Mouse (Mus musculus) gastrocnemius, adult 8-10 months (tissue): ENCODE measurements around the gene Bmp6. TPM values are rescaled to one million over a fixed set of nuclear protein-coding genes. Genes with fewer than 3 reads are reported as not detected.

Source experiments
- DNase-seq, 2 experiments: peaks; one replicate each; pipeline ENCODE4 v3.0.0; 2022; ENCODE audit warnings: low spot score in 2 of 2
- total RNA-seq, 4 experiments: library from RNA; stranded (reverse); gene quantifications; 2 replicates each; pipeline ENCODE4 v1.2.4; 2022

Gene Bmp6
- total RNA-seq, 4 experiments from 2014 or later, result 5.0 to 11.7 (median 9.3) TPM

DNA sequence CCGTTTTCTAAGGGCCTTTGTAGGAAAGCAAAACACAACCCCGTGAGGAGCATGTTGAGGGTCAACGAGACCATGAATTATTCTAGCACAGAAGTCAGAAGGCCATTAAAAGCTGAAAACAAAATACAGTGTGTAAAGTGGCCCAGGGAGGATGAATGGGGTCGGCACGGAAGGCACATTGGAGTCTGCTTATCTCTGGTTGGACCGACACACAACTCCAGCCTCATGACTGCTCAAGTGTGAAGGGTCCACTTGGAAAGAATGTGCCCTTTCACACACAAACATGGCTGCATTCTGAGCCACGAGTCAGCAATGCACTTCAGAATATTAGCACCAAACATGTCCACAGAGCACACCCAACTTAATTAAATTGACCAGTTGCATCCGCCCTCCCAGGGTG, 84.8 kb downstream of the Bmp6 start:
- DNase-seq, result no peak

DNA sequence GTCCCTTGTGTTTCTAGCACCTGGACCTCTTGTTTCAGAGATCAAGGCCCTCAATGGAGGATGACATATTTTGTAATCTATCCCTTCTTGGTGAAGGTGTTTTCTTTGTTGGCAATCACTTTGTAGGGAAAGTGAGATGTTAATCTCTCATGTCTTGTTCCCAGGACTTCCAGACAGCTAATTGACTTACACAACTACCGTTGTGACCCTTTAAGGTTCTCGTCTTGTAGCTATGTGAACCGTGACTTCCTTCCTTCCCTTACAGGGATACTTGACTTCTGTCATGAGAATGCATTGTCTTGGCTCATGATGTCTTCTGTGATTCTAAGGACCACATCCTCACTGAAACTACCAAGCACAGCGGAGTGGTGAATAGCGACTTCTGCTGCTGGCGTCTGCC, 85.2 kb downstream of the Bmp6 start:
- no peak for DNase-seq

DNA sequence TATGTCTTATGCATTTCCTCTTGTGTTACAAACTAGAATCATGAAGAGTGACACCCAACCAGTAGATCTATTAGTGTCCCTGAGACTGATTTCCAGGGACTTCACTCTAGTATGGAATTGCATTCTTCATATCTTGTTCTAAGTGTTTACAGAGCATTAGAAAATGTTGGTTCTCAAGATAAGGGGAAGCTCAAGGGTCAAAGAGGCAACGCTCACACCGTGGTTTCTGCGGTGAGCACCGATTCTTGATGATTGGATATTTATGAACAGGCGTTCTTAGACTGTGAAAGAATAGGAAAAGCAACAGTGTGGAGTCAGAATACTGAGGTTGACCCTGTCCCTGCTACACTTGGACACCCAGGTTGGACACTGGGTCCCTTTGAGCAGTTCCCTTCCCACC, 89.9 kb downstream of the Bmp6 start:
- DNase-seq, result no peak

DNA sequence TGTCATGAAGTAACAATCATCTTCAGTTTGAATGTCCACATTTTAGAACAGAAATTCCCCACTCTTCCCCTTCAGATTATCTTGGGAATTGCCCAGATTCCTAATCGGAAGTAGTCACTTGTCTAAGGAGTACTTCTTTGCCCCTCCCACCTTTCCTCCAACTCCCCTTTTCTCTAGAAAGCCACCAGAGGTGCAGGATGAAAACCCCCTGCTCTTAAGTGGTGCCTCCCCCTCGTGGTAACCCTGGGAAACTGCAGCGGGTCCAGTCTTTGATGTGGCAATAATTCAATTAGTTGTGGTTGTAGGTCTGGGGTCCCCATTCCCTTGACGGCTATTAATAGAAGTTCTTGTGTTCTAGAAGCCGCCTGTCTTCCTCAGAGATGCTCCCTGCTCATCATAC, 93.0 kb downstream of the Bmp6 start:
- DNase-seq, result no peak

DNA sequence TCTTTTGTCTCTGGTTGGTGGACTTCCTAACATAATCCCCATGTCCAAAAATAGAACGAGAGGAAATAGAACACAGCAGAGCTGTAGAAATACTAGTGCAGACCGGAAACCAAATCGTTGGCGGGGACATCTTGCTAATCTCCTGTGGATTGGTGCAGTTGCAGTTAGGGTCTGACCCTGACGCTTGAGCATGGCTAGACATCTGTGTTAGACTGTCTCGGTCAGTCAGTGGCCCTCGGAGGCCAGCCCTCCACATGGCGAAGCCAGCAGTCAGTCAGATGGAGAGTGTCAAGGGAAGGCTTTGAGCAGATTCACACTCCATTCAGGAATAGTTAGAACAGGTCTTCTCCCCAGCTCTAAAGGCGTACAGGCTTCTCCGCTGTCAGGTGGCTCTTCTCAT, 95.3 kb downstream of the Bmp6 start:
- DNase-seq, result no peak

DNA sequence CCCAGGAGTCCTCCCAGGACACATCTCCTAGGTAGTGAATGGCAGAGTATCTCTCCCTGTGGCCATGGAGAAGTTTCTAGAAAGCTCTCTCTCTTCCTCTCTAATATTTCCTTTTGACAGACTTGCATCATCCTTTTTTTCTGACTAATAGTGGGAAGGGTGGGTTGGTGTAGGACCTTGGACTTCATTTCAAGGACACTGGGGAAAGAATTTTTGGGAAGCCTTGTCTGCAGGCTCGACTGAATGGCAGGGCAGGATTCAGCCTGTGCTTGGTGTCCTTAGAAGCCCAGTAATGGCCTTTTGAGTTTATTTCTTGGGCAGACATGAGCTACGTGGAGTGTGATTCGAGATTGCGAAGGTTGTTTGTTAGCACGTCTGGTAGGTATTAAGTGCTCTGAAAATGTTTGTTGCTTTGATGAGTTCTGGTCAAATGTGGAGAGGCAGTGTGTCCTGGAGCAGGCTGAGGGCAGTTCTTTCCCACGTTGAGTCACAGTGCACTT, 103.7 kb downstream of the Bmp6 start:
- no peak for DNase-seq

DNA sequence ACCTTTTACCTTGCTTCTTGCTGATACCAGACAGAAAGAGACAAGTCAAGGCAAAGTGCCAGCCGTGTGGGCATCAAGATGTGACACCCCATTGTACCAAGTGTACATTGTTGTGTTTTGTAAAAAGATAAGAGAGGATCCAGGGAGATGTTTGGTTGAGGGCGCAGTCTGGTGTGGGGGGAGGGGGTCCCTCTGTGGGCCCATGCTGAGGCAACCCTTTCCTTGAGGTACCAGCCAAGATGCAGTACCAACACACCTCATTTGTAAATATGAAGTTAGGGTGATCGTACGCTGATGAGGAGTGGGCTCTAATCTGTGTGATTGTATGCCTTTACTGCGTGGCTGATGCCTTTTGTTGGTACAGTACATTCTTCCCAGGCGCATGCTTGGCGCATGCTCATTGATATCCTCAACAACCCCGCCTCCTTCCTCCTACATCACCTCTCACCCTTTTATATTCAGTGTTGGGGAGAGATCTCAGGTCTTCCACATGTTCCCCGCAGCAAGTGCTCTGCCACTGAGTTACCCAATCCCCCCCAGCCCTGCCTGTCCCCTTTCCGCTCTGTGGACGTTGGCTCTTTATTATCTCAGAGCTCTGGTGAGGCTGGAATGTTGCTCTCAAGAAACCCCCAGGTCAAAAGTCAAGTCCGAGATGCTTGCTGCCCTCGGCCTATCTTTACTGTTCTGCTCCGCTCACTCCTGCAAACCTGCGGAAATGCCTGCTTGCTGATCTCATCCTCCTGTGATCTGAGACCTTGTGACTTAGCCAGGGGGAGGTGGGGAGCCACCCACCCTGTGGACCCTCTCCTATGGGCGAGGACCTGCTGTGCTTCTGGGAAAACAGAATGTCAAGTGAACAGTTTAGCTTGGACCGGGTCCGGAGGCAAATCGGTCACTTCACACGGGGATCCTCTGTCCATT, 105.4 kb downstream of the Bmp6 start:
- no peak for DNase-seq

DNA sequence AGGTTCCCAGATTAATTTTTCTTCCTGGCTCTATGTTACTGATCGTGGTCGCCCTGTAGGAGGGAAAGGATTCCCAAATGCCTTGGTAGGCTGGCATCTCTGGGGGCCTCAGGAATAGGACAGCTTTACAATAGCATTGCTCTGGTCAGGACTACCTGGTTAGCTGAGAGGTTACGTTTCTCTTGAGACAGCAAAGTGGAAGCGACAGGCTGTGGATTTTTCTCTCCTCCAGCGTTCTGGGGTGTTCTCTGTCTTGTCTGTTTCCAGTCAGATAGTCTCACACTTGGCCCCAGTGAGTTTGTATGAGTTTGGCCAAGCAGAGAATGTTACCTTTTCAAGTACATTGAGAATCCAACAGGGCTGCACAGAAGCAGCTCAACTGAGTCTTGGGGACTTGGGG, 106.5 kb downstream of the Bmp6 start:
- no peak for DNase-seq

DNA sequence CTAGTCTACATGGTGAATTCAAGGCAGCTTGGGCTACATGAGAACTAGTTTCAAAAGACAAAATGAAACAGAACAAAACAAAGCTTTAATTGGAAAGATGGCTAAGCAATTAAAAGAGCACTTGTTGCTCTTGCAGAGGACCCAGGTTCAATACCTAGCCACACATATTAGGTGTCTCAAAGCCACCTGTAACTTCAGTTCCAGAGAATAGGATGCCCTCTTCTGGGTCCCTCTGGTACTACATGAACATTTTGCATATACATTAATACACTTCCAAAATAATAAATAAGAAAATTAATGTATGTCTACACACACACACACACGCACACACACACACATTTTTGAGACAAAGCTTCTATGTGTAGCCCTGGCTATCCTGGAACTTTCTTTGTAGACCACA, 118.5 kb downstream of the Bmp6 start:
- no peak for DNase-seq

DNA sequence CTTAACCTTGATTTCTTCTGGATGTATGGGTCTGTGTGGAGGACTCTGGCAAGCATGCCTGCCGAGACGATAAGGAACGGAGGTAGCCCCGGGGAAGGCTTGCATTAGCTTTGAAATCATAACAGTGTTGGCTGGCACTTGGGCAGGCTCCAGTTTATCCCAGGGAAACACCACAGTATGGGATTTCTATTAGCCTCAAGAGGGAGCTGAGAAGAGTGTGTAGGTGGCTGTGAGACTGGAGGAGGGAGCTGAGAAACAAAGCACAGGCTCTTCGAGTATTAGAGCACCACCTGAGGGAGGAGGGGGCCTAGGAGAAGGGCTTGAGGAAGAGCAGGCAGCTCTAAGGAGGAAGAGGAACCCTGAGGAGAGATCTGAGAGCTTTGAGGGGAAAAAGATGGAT, 126.0 kb downstream of the Bmp6 start:
- no peak for DNase-seq

DNA sequence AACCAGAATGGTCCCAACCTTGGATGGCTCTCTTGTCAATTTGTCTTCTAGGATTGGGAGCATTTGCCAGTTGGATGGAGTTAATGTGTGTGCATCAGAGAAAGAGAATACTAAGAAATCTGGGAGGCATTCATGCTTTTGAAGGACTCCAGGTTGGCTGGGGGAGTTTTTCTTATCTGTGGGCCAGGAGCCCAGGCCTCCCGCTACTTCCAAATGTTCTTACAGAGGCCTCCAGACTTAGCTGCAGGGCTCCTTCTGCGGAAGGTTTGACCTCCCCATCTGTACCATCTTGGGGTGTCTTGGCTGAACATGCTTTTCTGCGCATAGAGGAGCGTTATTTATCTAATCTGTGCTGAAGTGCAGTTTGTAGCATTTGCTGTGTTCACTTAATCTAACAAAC, 127.7 kb downstream of the Bmp6 start:
- DNase-seq, result no peak

DNA sequence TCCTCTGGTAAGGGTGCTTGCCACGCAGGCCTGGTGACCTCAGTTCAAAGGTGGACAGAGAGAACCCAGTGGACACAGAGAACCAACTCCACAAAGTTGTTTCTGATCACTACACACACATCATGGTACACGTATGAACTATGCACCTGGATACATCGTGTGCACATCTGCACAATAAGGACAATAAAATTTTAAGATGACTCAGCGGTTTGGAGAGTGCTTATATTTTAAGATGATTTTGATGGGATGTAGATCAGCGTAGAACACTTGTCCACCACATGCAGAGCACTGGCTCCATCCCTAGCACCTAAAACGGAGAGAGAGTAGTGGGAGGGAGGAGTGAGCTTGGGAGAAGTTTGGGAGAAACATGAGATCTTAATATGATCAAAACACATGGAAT, 128.6 kb downstream of the Bmp6 start:
- DNase-seq, result no peak

DNA sequence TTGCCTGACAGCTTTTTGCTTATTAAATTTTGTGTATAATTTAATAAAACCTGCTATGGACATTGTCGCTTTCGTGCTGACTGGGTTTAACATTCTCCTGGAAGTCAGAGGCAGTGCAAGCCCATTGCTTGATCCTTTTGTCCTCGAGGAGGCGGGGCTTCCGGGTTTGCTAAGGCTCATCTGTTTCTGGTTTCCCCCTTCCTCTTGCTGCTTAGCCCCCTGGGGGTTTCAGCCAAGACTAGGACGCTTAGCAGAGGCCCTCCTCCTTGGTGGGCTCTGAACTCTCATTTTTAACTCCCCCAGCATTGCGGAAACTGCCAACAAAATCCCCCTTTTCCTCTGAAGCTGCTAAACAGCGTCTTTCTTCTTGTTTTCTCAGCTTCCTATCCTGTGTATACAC, 132.0 kb downstream of the Bmp6 start:
- no peak for DNase-seq

DNA sequence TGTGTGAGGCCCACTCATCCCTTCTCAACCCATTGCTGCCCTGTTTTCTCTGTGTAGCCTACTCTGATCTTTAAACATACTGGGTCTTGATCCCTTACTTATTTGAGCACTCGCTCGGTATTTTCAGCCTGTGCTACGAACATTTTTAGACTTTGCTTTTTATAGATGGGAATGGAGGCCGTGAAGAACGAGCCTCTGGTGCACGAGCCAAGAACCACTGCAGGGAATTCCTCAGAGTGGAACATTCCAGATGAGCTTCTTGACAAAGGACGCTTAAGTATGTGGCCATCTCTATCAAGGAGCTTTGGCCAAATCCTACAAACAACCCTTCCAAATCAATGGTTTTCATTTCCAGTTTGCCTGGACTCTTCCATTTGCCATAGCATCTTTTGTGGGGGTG, 136.1 kb downstream of the Bmp6 start:
- DNase-seq, result no peak

DNA sequence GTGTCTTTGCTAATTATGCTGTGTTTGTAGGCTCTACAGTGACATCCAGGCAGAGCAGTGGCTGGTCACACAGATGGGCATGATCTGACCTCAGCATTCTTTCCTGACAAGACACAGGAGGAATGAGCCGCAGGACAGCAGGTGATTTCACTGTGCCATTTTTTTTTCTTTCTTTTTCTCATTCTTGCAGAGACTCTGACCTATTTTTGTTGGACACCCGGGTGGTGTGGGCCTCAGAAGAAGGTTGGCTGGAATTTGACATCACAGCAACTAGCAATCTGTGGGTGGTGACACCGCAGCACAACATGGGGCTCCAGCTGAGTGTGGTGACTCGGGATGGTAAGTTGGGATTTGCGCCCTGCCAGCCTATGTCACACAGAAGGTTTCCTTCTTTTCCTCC, 139.8 kb downstream of the Bmp6 start:
- DNase-seq, result no peak

DNA sequence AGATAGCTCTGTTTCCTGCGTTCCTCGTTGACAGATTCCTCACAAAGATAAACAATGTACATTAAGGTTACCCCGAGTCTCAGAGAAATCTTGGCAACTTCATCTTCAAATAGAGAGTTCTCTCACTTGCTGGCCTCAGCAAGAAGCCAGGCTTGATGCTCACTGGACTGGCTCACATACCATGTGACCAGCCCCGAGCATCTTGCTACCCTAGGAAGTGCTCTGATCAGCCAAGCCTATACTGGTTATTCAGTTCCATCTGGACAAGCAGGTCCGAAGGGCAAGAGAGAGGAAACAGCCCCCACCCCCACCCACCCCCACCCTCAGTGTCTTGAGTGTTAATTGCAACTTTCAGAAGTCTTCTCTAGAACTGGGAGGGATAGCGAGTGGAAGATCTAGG, 141.9 kb downstream of the Bmp6 start:
- no peak for DNase-seq

DNA sequence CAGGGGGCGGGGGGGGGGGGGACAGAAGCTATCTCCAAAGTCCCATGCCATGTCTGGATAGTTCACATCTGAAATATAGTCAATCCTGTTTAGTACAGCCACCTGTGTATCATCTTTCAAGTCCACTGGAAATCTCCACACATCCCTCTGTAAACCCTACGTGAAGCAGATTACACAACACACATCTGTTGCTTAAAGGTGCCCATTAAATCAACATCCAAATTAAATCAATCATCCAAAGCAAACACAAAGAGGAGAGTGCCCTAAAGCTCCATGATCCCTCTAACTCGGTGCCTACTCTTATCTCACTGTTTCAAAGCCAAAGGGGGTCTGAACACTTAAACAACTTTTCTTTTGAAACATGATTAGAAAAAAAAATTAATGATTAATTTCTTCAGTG, 151.8 kb downstream of the Bmp6 start:
- no peak for DNase-seq

DNA sequence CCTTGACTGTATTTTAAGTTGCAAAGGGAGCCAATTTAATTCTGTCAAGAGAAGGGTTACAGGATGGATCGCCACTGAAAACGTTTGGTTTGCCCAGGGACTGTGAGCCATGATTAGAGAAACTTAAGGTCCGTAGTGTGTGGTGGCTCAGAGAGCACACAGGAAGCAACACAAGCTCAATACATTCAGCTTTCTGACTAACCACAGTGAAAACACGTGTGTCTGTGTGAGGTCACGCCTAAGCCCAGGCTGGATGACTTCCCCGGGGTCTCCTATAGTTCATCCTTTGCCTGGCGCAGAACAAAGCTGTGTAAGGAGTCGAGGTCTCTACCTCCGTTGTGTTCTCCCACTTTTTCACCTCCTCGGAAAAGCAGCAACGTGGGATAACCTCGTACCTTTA, 156.4 kb downstream of the Bmp6 start:
- no peak for DNase-seq

DNA sequence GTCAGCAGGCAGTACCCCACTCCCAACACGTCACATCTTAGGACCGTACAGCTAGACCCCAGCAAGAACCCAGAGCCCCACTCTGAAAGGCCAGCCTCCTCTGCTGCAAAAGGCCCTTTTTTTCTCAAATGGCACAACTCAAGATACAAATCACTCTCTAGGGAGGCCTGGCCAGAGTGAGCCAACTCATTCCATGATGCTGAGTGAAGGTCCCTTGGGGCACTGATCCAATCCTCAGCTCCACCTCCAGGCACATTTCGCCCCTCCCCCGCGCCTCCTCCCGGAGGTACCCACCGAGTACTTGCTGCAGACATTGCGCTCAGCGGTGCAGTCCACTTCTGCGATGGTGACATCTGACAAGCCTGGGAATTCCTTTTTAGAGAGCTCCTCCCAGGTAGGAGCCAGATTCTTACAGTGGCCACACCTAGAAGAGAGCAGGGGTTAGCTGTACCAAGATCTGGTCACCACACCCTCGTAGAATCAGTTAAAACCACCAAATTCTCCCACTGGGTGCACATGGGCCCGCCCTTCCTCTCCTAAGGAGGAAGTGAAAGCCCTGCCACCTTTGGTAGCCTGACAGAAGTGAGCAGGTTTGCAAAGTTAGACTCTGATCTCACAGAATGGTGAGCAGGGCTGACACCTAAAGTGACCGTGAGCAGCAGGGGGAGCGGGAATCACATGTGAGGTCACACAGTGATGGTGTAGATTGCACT, 158.4 kb downstream of the Bmp6 start:
- peak; percentile 24 to 36 for DNase-seq

DNA sequence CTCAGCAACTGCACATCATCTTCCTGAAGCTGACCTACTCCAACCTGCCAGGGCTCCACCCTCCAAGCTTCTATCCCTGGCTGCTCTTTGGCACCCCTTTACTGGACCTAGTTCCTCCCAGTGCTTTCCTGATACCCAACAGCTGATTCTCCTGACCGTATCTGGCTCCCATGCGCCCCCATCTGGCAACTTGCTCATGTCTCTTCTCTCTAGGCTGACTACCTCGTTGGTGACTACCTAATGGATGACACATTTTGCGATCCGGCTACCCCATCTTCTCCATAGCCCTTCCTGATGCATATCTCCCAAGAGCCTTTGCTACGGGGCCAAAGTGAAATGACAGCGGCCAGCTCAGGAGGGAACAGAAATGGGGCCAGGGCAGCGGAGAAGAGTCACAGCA, 161.4 kb downstream of the Bmp6 start:
- DNase-seq, result peak; percentile 45 to 49

DNA sequence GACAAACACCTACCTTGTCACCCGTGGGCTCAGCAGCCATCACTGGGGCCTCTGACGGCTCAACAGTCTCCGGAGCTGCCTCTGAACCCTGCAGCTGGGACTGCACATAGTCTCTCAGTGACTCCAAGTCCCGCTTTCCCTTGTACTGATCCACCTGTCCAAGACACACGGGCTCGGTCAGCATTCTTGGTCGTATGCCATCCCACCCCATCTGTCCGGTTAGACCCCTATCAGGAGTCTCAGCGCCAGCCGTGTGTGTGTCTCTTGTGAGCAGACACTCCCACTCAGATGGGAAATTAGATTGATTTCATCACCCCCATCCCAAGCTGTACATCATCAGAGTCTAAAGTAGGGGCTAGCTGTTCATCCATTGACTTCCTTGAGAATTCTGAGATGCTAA, 162.0 kb downstream of the Bmp6 start:
- DNase-seq, result no peak

DNA sequence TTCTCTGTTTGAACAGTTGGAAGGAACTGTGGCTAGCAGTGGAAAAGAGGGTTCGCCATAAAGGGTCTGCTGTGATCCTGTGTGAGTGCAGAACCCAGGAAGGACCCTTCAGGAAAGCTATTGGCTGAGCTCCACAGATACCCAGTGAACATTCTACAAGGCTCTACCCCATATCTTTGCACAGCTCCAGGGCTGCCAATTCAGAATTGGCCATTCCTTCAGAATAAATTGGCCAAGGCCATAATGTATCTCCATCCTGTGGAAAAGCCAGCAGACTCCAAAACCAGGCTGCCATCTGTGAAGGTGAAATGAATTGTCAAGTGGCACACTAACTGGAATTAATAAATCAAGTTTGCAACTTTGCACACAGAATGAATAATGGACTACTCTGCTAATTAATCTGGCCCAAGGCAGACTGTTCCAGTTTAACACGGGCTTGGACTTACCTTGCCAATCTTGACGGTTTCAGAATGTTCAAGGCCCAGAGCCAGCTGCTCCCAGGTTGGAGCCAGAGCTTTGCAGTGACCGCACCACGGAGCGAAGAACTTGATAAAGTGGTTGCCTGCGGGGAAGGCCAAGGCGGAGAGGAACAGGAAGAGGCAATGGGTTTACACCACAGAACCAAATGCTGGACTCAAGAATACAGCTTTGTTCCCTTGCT, 164.9 kb downstream of the Bmp6 start:
- DNase-seq, result no peak
